Mouse (Mus musculus): Measurements from ENCODE around the gene Cryz.

- TF ChIP-seq POLR2A (IDR thresholded peaks at IDR 0.05; ENCODE audit: extremely low read depth, insufficient read depth, low read length), result no peak
- no peak for TF ChIP-seq CTCF (IDR thresholded peaks at IDR 0.05; ENCODE audit: extremely low read depth, insufficient read depth, low read length)
Measured at GRCm38 (mm10) chr3:154590971-154591370, 5.5 kb upstream of the Cryz start.
